Mouse (Mus musculus): ENCODE measurements around the gene Frmd4a. TPM values are rescaled to one million over a fixed set of nuclear protein-coding genes. Genes with fewer than 3 reads are reported as not detected.

The Frmd4a gene
- polyA plus RNA-seq, 1 experiment from 2014 or later: 13.7 TPM

- ATAC-seq: no peak
- no peaks in the 10 kb centered on the region for H3K9me3 ChIP-seq (ENCODE audit: control insufficient read depth, low read length)
- H3K27ac ChIP-seq (ENCODE audit: low read length): no peak overlapping the region
- H3K9ac ChIP-seq (ENCODE audit: low read depth, low read length): no peak overlapping the region
- H3K4me2 ChIP-seq (ENCODE audit: low read depth, low read length): no peak overlapping the region
- H3K36me3 ChIP-seq (ENCODE audit: control insufficient read depth, insufficient read depth, low read length): no peaks in the 10 kb centered on the region
- H3K27me3 ChIP-seq (replicated peaks; ENCODE audit: control insufficient read depth, insufficient read depth, low read length): no peaks in the 10 kb centered on the region
- H3K4me3 ChIP-seq (ENCODE audit: low read length): no peak overlapping the region
- no peaks in the 10 kb centered on the region for H3K4me1 ChIP-seq (ENCODE audit: control insufficient read depth, insufficient read depth, low read length)
- 57% methylated on average over 3 of the region's 3 CpGs for WGBS
These were observed 24.5 kb downstream of the Frmd4a start for GRCm38 (mm10) chr2:4042009-4042408.

- H3K27me3 ChIP-seq (replicated peaks; ENCODE audit: control insufficient read depth, insufficient read depth, low read length): no peaks in the 10 kb centered on the region
- no peaks in the 10 kb centered on the region for H3K36me3 ChIP-seq (ENCODE audit: control insufficient read depth, insufficient read depth, low read length)
- no peak overlapping the region for H3K4me2 ChIP-seq (ENCODE audit: low read depth, low read length)
- no peaks in the 10 kb centered on the region for H3K9me3 ChIP-seq (ENCODE audit: control insufficient read depth, low read length)
- 65% methylated on average over 2 of the region's 2 CpGs for WGBS
- ATAC-seq: no peak
- H3K27ac ChIP-seq (ENCODE audit: low read length): no peak overlapping the region
- no peak overlapping the region for H3K9ac ChIP-seq (ENCODE audit: low read depth, low read length)
- no peak overlapping the region for H3K4me3 ChIP-seq (ENCODE audit: low read length)
- H3K4me1 ChIP-seq (ENCODE audit: control insufficient read depth, insufficient read depth, low read length): no peaks in the 10 kb centered on the region
These were observed 38.0 kb downstream of the Frmd4a start for GRCm38 (mm10) chr2:4055481-4055880.

GRCm38 (mm10) chr2:4060675-4061074 is 43.2 kb downstream of the Frmd4a start:
- Histone ChIP-seq H3K4me3 (ENCODE audit: low read length) (no peak overlapping the region), H3K9ac (ENCODE audit: low read depth, low read length) (no peak overlapping the region), H3K4me2 (ENCODE audit: low read depth, low read length) (no peak overlapping the region), H3K9me3 (ENCODE audit: control insufficient read depth, low read length) (no peaks in the 10 kb centered on the region), H3K36me3 (ENCODE audit: control insufficient read depth, insufficient read depth, low read length) (no peaks in the 10 kb centered on the region), H3K4me1 (ENCODE audit: control insufficient read depth, insufficient read depth, low read length) (no peaks in the 10 kb centered on the region), H3K27ac (ENCODE audit: low read length) (no peak overlapping the region), H3K27me3 (replicated peaks; ENCODE audit: control insufficient read depth, insufficient read depth, low read length) (no peaks in the 10 kb centered on the region)
- ATAC-seq: no peak
- WGBS: 52% methylated on average over 2 of the region's 2 CpGs

GRCm38 (mm10) chr2:4071831-4072230 is 54.3 kb downstream of the Frmd4a start:
- 73% methylated on average over 7 of the region's 7 CpGs for WGBS
- H3K27ac ChIP-seq (ENCODE audit: low read length): no peak overlapping the region
- no peaks in the 10 kb centered on the region for H3K36me3 ChIP-seq (ENCODE audit: control insufficient read depth, insufficient read depth, low read length)
- H3K4me3 ChIP-seq (ENCODE audit: low read length): no peak overlapping the region
- no peaks in the 10 kb centered on the region for H3K4me1 ChIP-seq (ENCODE audit: control insufficient read depth, insufficient read depth, low read length)
- H3K9ac ChIP-seq (ENCODE audit: low read depth, low read length): no peak overlapping the region
- no peak overlapping the region for H3K4me2 ChIP-seq (ENCODE audit: low read depth, low read length)
- no peaks in the 10 kb centered on the region for H3K27me3 ChIP-seq (replicated peaks; ENCODE audit: control insufficient read depth, insufficient read depth, low read length)
- no peak for ATAC-seq
- H3K9me3 ChIP-seq (ENCODE audit: control insufficient read depth, low read length): no peaks in the 10 kb centered on the region

- Histone ChIP-seq H3K27ac (ENCODE audit: low read length) (no peak overlapping the region), H3K9ac (ENCODE audit: low read depth, low read length) (no peak overlapping the region), H3K4me1 (ENCODE audit: control insufficient read depth, insufficient read depth, low read length) (no peaks in the 10 kb centered on the region), H3K4me2 (ENCODE audit: low read depth, low read length) (no peak overlapping the region), H3K9me3 (ENCODE audit: control insufficient read depth, low read length) (no peaks in the 10 kb centered on the region), H3K27me3 (replicated peaks; ENCODE audit: control insufficient read depth, insufficient read depth, low read length) (no peaks in the 10 kb centered on the region), H3K36me3 (ENCODE audit: control insufficient read depth, insufficient read depth, low read length) (no peaks in the 10 kb centered on the region), H3K4me3 (ENCODE audit: low read length) (no peak overlapping the region)
- ATAC-seq: no peak
- 74% methylated on average over 6 of the region's 6 CpGs for WGBS
These were observed 66.4 kb downstream of the Frmd4a start for GRCm38 (mm10) chr2:4083877-4084276.

GRCm38 (mm10) chr2:4097601-4098000 is 80.1 kb downstream of the Frmd4a start:
- Histone ChIP-seq H3K36me3 (ENCODE audit: control insufficient read depth, insufficient read depth, low read length) (no peaks in the 10 kb centered on the region), H3K4me1 (ENCODE audit: control insufficient read depth, insufficient read depth, low read length) (no peaks in the 10 kb centered on the region), H3K27ac (ENCODE audit: low read length) (no peak overlapping the region), H3K9ac (ENCODE audit: low read depth, low read length) (no peak overlapping the region), H3K9me3 (ENCODE audit: control insufficient read depth, low read length) (no peaks in the 10 kb centered on the region), H3K4me2 (ENCODE audit: low read depth, low read length) (no peak overlapping the region), H3K4me3 (ENCODE audit: low read length) (no peak overlapping the region), H3K27me3 (replicated peaks; ENCODE audit: control insufficient read depth, insufficient read depth, low read length) (no peaks in the 10 kb centered on the region)
- 79% methylated on average over 1 of the region's 1 CpGs for WGBS
- ATAC-seq: no peak

- Histone ChIP-seq H3K27me3 (replicated peaks; ENCODE audit: control insufficient read depth, insufficient read depth, low read length) (no peaks in the 10 kb centered on the region), H3K4me1 (ENCODE audit: control insufficient read depth, insufficient read depth, low read length) (no peaks in the 10 kb centered on the region), H3K4me2 (ENCODE audit: low read depth, low read length) (no peak overlapping the region), H3K36me3 (ENCODE audit: control insufficient read depth, insufficient read depth, low read length) (no peaks in the 10 kb centered on the region), H3K27ac (ENCODE audit: low read length) (no peak overlapping the region), H3K4me3 (ENCODE audit: low read length) (no peak overlapping the region), H3K9me3 (ENCODE audit: control insufficient read depth, low read length) (no peaks in the 10 kb centered on the region), H3K9ac (ENCODE audit: low read depth, low read length) (no peak overlapping the region)
- ATAC-seq: no peak
- WGBS: 67% methylated on average over 8 of the region's 8 CpGs
These were observed 81.6 kb downstream of the Frmd4a start for GRCm38 (mm10) chr2:4098948-4099776.

GRCm38 (mm10) chr2:4099777-4100104 is 82.2 kb downstream of the Frmd4a start:
- no peak overlapping the region for H3K9ac ChIP-seq (ENCODE audit: low read depth, low read length)
- no peaks in the 10 kb centered on the region for H3K4me1 ChIP-seq (ENCODE audit: control insufficient read depth, insufficient read depth, low read length)
- H3K4me3 ChIP-seq (ENCODE audit: low read length): no peak overlapping the region
- H3K27me3 ChIP-seq (replicated peaks; ENCODE audit: control insufficient read depth, insufficient read depth, low read length): no peaks in the 10 kb centered on the region
- no peaks in the 10 kb centered on the region for H3K9me3 ChIP-seq (ENCODE audit: control insufficient read depth, low read length)
- no peaks in the 10 kb centered on the region for H3K36me3 ChIP-seq (ENCODE audit: control insufficient read depth, insufficient read depth, low read length)
- no peak for ATAC-seq
- no peak overlapping the region for H3K4me2 ChIP-seq (ENCODE audit: low read depth, low read length)
- H3K27ac ChIP-seq (ENCODE audit: low read length): no peak overlapping the region

GRCm38 (mm10) chr2:4101370-4101769 is 83.9 kb downstream of the Frmd4a start:
- Histone ChIP-seq H3K27me3 (replicated peaks; ENCODE audit: control insufficient read depth, insufficient read depth, low read length) (no peaks in the 10 kb centered on the region), H3K4me2 (ENCODE audit: low read depth, low read length) (no peak overlapping the region), H3K27ac (ENCODE audit: low read length) (no peak overlapping the region), H3K4me1 (ENCODE audit: control insufficient read depth, insufficient read depth, low read length) (no peaks in the 10 kb centered on the region), H3K4me3 (ENCODE audit: low read length) (no peak overlapping the region), H3K36me3 (ENCODE audit: control insufficient read depth, insufficient read depth, low read length) (no peaks in the 10 kb centered on the region), H3K9ac (ENCODE audit: low read depth, low read length) (no peak overlapping the region), H3K9me3 (ENCODE audit: control insufficient read depth, low read length) (no peaks in the 10 kb centered on the region)
- ATAC-seq: no peak
- 77% methylated on average over 2 of the region's 2 CpGs for WGBS

Data from intestine, embryonic 16.5 days (tissue).